Mouse (Mus musculus): ENCODE results near the gene Acr. TPM values are rescaled to one million over a fixed set of nuclear protein-coding genes. Genes with fewer than 3 reads are reported as not detected.

The Acr gene
- polyA plus RNA-seq (2012; rRNA removed), result 0.05 and 0.09 TPM in 2 replicates

DNA sequence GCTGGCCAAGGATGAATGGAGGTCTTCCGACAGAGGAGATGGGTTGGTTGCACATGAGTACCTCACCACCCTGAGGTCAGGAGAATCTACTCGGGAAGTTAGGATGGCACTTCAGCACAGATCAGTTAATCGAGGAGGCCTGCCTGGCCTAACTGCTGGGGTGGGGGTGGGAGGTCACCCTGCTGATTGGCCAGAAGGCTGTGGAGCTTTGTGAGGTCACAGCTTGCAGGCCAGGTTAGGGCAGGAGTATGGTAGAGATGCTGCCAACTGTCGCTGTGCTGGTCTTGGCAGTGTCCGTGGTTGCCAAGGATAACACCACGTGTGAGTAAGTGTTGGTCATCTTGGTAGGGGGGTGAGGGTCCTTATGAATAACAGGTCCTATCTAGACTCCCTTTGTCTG is at the start of gene Acr:
Acr (plus strand) TSS at position 213 of the 400 bp plus-strand sequence.

DNA sequence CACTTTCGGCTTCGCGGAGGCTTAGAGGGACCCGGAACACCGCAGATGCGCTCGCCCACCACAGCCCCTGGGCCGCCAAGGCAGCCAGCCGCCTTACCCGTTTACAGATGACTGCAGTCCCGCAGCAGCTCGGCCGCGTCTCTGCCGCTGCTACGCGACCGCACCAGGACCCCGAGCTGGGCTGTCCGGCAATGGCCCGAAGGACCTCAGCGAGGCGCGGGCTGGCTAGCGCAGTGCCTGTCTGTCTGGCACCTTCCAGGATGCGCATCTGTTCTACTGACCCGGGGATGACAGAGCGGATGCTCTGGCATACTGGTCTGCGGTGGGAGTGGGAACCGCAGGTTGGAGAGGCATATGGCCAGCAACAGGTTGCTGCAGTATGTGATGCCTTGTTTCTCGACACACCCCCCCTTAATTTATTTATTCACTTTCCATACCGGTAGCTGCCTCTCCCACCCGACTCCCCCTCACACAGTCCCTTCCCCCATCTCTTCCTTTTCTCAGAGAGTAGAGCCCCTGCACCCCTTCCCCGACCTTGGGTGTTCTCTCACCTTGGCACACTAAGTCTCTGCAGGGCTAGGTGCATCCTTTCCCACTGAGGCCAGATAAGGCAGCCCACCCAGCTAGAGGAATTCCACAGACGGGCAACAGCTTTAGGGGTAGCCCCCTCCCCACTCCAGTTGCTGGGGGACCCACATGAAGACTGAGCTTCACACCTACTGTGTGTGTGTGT is 23.8 kb downstream of the Acr start, which contains the start of gene Rabl2:
Rabl2 (minus strand) TSS at position 201 of the 733 bp plus-strand sequence.

Other genes with a start within 250 kb of the Acr start
- gene Adm2, start 245.6 kb upstream of the Acr start, polyA plus RNA-seq (2012; rRNA removed), result 1.8 and 2.0 TPM in 2 replicates
- 7.3 and 11.5 TPM in 2 replicates for gene Miox, start 233.9 kb upstream of the Acr start, polyA plus RNA-seq (2012; rRNA removed)
- gene Lmf2, start 212.7 kb upstream of the Acr start, polyA plus RNA-seq (2012; rRNA removed), result 11.6 and 12.4 TPM in 2 replicates
- gene Ncaph2, start 212.6 kb upstream of the Acr start, polyA plus RNA-seq (2012; rRNA removed), result 65.4 and 75.6 TPM in 2 replicates
- gene Sco2, start 194.5 kb upstream of the Acr start, polyA plus RNA-seq (2012; rRNA removed), result 9.4 and 11.0 TPM in 2 replicates
- gene Tymp, start 191.3 kb upstream of the Acr start, polyA plus RNA-seq (2012; rRNA removed), result 0.68 and 0.70 TPM in 2 replicates
- 0.75 and 0.85 TPM in 2 replicates for gene Odf3b, start 189.0 kb upstream of the Acr start, polyA plus RNA-seq (2012; rRNA removed)
- gene Klhdc7b, start 183.4 kb upstream of the Acr start, polyA plus RNA-seq (2012; rRNA removed), result not detected in 2 replicates
- not detected in 2 replicates for gene Syce3, start 157.8 kb upstream of the Acr start, polyA plus RNA-seq (2012; rRNA removed)
- 1.6 and 2.0 TPM in 2 replicates for gene Cpt1b, start 142.5 kb upstream of the Acr start, polyA plus RNA-seq (2012; rRNA removed)
- 0.89 and 0.97 TPM in 2 replicates for gene C730034F03Rik, start 138.7 kb upstream of the Acr start, polyA plus RNA-seq (2012; rRNA removed)
- 0.23 and 0.29 TPM in 2 replicates for gene Gm44502, start 138.6 kb upstream of the Acr start, polyA plus RNA-seq (2012; rRNA removed)
- 17.1 and 19.3 TPM in 2 replicates for gene Chkb, start 138.4 kb upstream of the Acr start, polyA plus RNA-seq (2012; rRNA removed)
- gene Mapk8ip2, start 114.4 kb upstream of the Acr start, polyA plus RNA-seq (2012; rRNA removed), result 0.01 and 0.03 TPM in 2 replicates
- 3.1 and 3.4 TPM in 2 replicates for gene Arsa, start 90.9 kb upstream of the Acr start, polyA plus RNA-seq (2012; rRNA removed)
- gene Shank3, start 68.7 kb upstream of the Acr start, polyA plus RNA-seq (2012; rRNA removed), result 1.8 and 2.0 TPM in 2 replicates
- gene Rabl2, start 23.6 kb downstream of the Acr start, polyA plus RNA-seq (2012; rRNA removed), result 5.7 and 6.2 TPM in 2 replicates